8 mouse cellular contexts compared by ENCODE assay signal in genomic region chr4:134922925-134923244, GRCm38 (mm10). TPM values are rescaled to one million over a fixed set of nuclear protein-coding genes. Genes with fewer than 3 reads are reported as not detected.
DNase-seq lines count a peak whose midpoint lies in the region; ATAC-seq and TF ChIP-seq lines count a peak whose summit lies in the region.
"Had no signal": no experiment of that assay in that cellular context is flagged by ENCODE, and none has a peak within 500 bp of the region (broad histone marks: within the 10 kb centered on the region; RNA-seq: fewer than 3 reads in every experiment).

No protein-coding gene starts in this region.

- H3K4me1 ChIP-seq in intestine, postnatal 0 days (replicated peaks; ENCODE audit: control insufficient read depth, insufficient read depth, low read length) = peaks cover 6% of the 10 kb centered on the region; the same call in 1 of the 2 replicates
- H3K4me1 ChIP-seq in limb, embryonic 15.5 days = peaks cover 14% of the 10 kb centered on the region
- H3K4me1 ChIP-seq in midbrain, postnatal 0 days (ENCODE audit: insufficient read depth, low read length) = peaks cover 3% of the 10 kb centered on the region; the same call in 1 of the 2 replicates
- peaks cover 12% of the 10 kb centered on the region for H3K4me1 ChIP-seq in stomach, embryonic 15.5 days

- H3K36me3 ChIP-seq in intestine, postnatal 0 days (ENCODE audit: control insufficient read depth, insufficient read depth) = peaks cover 27% of the 10 kb centered on the region
- H3K36me3 ChIP-seq in limb, embryonic 15.5 days = peaks cover 25% of the 10 kb centered on the region
- peaks cover 15% of the 10 kb centered on the region for H3K36me3 ChIP-seq in midbrain, postnatal 0 days (ENCODE audit: insufficient read depth, low read length)
- H3K36me3 ChIP-seq in stomach, embryonic 15.5 days = peaks cover 19% of the 10 kb centered on the region

- 0 out of 2 replicates have a peak, but pooled peaks have one; percentile 25 for ATAC-seq in intestine, postnatal 0 days
- ATAC-seq in limb, embryonic 15.5 days (ENCODE audit: insufficient number of reproducible peaks, low FRiP score, low TSS enrichment, low read depth) = no peak; the same call in 1 of the 2 replicates
- ATAC-seq in midbrain, postnatal 0 days (ENCODE audit: low FRiP score) = peak; percentile 66; the same call in 1 of the 2 replicates
- 0 out of 2 replicates have a peak, but pooled peaks have one; percentile 23 for ATAC-seq in stomach, embryonic 15.5 days (ENCODE audit: insufficient read depth, low FRiP score, low read depth)

- no peak for TF ChIP-seq CTCF in intestine, postnatal 0 days (IDR thresholded peaks at IDR 0.05; ENCODE audit: low read depth)
- TF ChIP-seq CTCF in midbrain, postnatal 0 days (IDR thresholded peaks at IDR 0.05) = no peak; the same call in 1 of the 2 replicates

- no peaks in the 10 kb centered on the region for H3K9me3 ChIP-seq in intestine, postnatal 0 days (ENCODE audit: control insufficient read depth)
- no peaks in the 10 kb centered on the region for H3K9me3 ChIP-seq in limb, embryonic 15.5 days
- no peaks in the 10 kb centered on the region for H3K9me3 ChIP-seq in midbrain, postnatal 0 days (ENCODE audit: low read length)
- H3K9me3 ChIP-seq in stomach, embryonic 15.5 days = no peaks in the 10 kb centered on the region

- DNase-seq in ZHBTc4 (ENCODE audit: low read depth, low spot score) = peak; percentile 77
- peak; percentile 64 to 72 for DNase-seq in cerebellum, postnatal 25 days
- peak; percentile 82 for DNase-seq in gastrocnemius, postnatal 25 days
- peak; percentile 61 for DNase-seq in midbrain, postnatal 0 days (ENCODE audit: low spot score)

- WGBS in intestine, postnatal 0 days = 0% methylated on average over 13 of the region's 13 CpGs
- under 1% methylated on average over 13 of the region's 13 CpGs for WGBS in limb, embryonic 15.5 days
- WGBS in midbrain, postnatal 0 days = under 1% methylated on average over 13 of the region's 13 CpGs
- under 1% methylated on average over 13 of the region's 13 CpGs for WGBS in stomach, embryonic 15.5 days

- H3K4me2 ChIP-seq in intestine, postnatal 0 days (replicated peaks; ENCODE audit: low read depth) = peak overlapping the region; percentile 69
- peak overlapping the region; percentile 63 for H3K4me2 ChIP-seq in limb, embryonic 15.5 days
- H3K4me2 ChIP-seq in midbrain, postnatal 0 days (ENCODE audit: low read depth, low read length, poor library complexity, severe bottlenecking) = peak overlapping the region; percentile 83
- H3K4me2 ChIP-seq in stomach, embryonic 15.5 days = peak overlapping the region; percentile 70

- H3K9ac ChIP-seq in intestine, postnatal 0 days (ENCODE audit: low read depth, low read length) = peak overlapping the region; percentile 52
- H3K9ac ChIP-seq in limb, embryonic 15.5 days = peak overlapping the region; percentile 50
- peak overlapping the region; percentile 61 for H3K9ac ChIP-seq in midbrain, postnatal 0 days (replicated peaks; ENCODE audit: low read length, poor library complexity, severe bottlenecking)
- H3K9ac ChIP-seq in stomach, embryonic 15.5 days = peak overlapping the region; percentile 17; the same call in 1 of the 2 replicates

- peak overlapping the region; percentile 75 for H3K4me3 ChIP-seq in intestine, postnatal 0 days (ENCODE audit: low read depth, low read length)
- H3K4me3 ChIP-seq in limb, embryonic 15.5 days = peak overlapping the region; percentile 100
- H3K4me3 ChIP-seq in midbrain, postnatal 0 days (ENCODE audit: low read depth, low read length) = peak overlapping the region; percentile 99
- peak overlapping the region; percentile 99 for H3K4me3 ChIP-seq in stomach, embryonic 15.5 days (replicated peaks)

- H3K27me3 ChIP-seq in intestine, postnatal 0 days (replicated peaks; ENCODE audit: control insufficient read depth, insufficient read depth, low read length) = no peaks in the 10 kb centered on the region
- H3K27me3 ChIP-seq in limb, embryonic 15.5 days = no peaks in the 10 kb centered on the region
- H3K27me3 ChIP-seq in midbrain, postnatal 0 days (ENCODE audit: insufficient read depth, low read length) = no peaks in the 10 kb centered on the region
- no peaks in the 10 kb centered on the region for H3K27me3 ChIP-seq in stomach, embryonic 15.5 days (replicated peaks)

- H3K27ac ChIP-seq in intestine, postnatal 0 days (ENCODE audit: low read depth, low read length) = peak overlapping the region; percentile 94
- peak overlapping the region; percentile 88 for H3K27ac ChIP-seq in limb, embryonic 15.5 days
- peak overlapping the region; percentile 97 for H3K27ac ChIP-seq in midbrain, postnatal 0 days (ENCODE audit: low read depth, low read length)
- H3K27ac ChIP-seq in stomach, embryonic 15.5 days = peak overlapping the region; percentile 98

RNA-seq across cellular contexts. Expression of gene Rsrp1, which starts 0.5 kb away (rescaled TPM):
- total RNA-seq in gastrocnemius, postnatal 25 days (2021) = 100 to 1,000 TPM; 155 to 161 TPM
- 252 and 263 TPM in 2 replicates for polyA plus RNA-seq in intestine, postnatal 0 days (2015; fragmentation: Nextera tagmentation; extraction: Ambion mirVana)
- polyA plus RNA-seq in limb, embryonic 15.5 days (2015; fragmentation: Nextera tagmentation; extraction: Ambion mirVana) = 496 and 523 TPM in 2 replicates
- 109 and 115 TPM in 2 replicates for total RNA-seq in midbrain, postnatal 0 days (2014; rRNA removed)
- polyA plus RNA-seq in midbrain, postnatal 0 days (2015; fragmentation: Nextera tagmentation; extraction: Ambion mirVana) = 319 and 323 TPM in 2 replicates
- 500 and 512 TPM in 2 replicates for polyA plus RNA-seq in stomach, embryonic 15.5 days (2015; fragmentation: Nextera tagmentation; extraction: Ambion mirVana)

RNA-seq across cellular contexts. Expression of gene Syf2, which starts 7.8 kb away (rescaled TPM):
- 10 to 100 TPM; 32.7 to 34.8 TPM for total RNA-seq in gastrocnemius, postnatal 25 days (2021)
- polyA plus RNA-seq in intestine, postnatal 0 days (2015; fragmentation: Nextera tagmentation; extraction: Ambion mirVana) = 76.2 and 88.6 TPM in 2 replicates
- 76.6 and 80.6 TPM in 2 replicates for polyA plus RNA-seq in limb, embryonic 15.5 days (2015; fragmentation: Nextera tagmentation; extraction: Ambion mirVana)
- total RNA-seq in midbrain, postnatal 0 days (2014; rRNA removed) = 39.8 and 45.3 TPM in 2 replicates
- polyA plus RNA-seq in midbrain, postnatal 0 days (2015; fragmentation: Nextera tagmentation; extraction: Ambion mirVana) = 69.4 and 70.7 TPM in 2 replicates
- 65.2 and 70.2 TPM in 2 replicates for polyA plus RNA-seq in stomach, embryonic 15.5 days (2015; fragmentation: Nextera tagmentation; extraction: Ambion mirVana)

RNA-seq across cellular contexts. Expression of gene Tmem50a, which starts 8.1 kb away (rescaled TPM):
- 10 to 100 TPM; 25.7 to 32.2 TPM for total RNA-seq in gastrocnemius, postnatal 25 days (2021)
- polyA plus RNA-seq in intestine, postnatal 0 days (2015; fragmentation: Nextera tagmentation; extraction: Ambion mirVana) = 129 and 136 TPM in 2 replicates
- 193 and 203 TPM in 2 replicates for polyA plus RNA-seq in limb, embryonic 15.5 days (2015; fragmentation: Nextera tagmentation; extraction: Ambion mirVana)
- 165 and 206 TPM in 2 replicates for total RNA-seq in midbrain, postnatal 0 days (2014; rRNA removed)
- 251 and 262 TPM in 2 replicates for polyA plus RNA-seq in midbrain, postnatal 0 days (2015; fragmentation: Nextera tagmentation; extraction: Ambion mirVana)
- 167 and 170 TPM in 2 replicates for polyA plus RNA-seq in stomach, embryonic 15.5 days (2015; fragmentation: Nextera tagmentation; extraction: Ambion mirVana)

RNA-seq across cellular contexts. Expression of gene Rhd, which starts 58.5 kb away (rescaled TPM):
- not detected for total RNA-seq in gastrocnemius, postnatal 25 days (2021)
- 0.10 and 0.16 TPM in 2 replicates for polyA plus RNA-seq in intestine, postnatal 0 days (2015; fragmentation: Nextera tagmentation; extraction: Ambion mirVana)
- 2.7 and 4.0 TPM in 2 replicates for polyA plus RNA-seq in limb, embryonic 15.5 days (2015; fragmentation: Nextera tagmentation; extraction: Ambion mirVana)
- 1.4 and 1.5 TPM in 2 replicates for total RNA-seq in midbrain, postnatal 0 days (2014; rRNA removed)
- 0.98 and 1.5 TPM in 2 replicates for polyA plus RNA-seq in midbrain, postnatal 0 days (2015; fragmentation: Nextera tagmentation; extraction: Ambion mirVana)
- 18.4 and 39.4 TPM in 2 replicates for polyA plus RNA-seq in stomach, embryonic 15.5 days (2015; fragmentation: Nextera tagmentation; extraction: Ambion mirVana)
- total RNA-seq: gastrocnemius, postnatal 36 days had no signal
